Mouse (Mus musculus): Measurements from ENCODE around the gene Ehf. TPM values are rescaled to one million over a fixed set of nuclear protein-coding genes. Genes with fewer than 3 reads are reported as not detected.

Gene Ehf
- polyA plus RNA-seq (2012; rRNA removed), result 22.3 and 28.8 TPM in 2 replicates

DNA sequence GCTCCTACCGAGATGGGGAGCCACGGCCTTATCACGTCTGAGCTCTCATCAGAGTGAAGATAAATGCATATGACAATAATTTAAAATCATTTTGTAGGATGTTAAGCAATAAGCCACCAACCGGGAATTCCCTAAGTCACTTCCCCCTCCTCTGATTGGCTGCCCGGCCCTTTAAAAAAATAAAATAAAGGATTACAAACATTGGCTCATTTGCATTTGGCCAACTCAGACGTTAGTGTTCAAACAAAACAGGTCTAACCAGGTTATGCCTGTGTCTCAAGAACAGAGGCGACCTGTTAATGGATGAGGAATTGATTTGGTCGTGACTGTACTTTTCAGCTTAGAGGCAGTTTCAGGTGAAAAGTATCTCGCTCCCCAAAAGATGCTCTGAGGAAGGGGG, at the start of gene Ehf:
Ehf (minus strand) TSS at position 147 of the 400 bp plus-strand sequence.
- DNase-seq, result peak; percentile 46
- H3K27ac ChIP-seq (ENCODE audit: insufficient read depth, low read depth, low read length), result peak within 1 kb of the TSS; percentile 83

DNA sequence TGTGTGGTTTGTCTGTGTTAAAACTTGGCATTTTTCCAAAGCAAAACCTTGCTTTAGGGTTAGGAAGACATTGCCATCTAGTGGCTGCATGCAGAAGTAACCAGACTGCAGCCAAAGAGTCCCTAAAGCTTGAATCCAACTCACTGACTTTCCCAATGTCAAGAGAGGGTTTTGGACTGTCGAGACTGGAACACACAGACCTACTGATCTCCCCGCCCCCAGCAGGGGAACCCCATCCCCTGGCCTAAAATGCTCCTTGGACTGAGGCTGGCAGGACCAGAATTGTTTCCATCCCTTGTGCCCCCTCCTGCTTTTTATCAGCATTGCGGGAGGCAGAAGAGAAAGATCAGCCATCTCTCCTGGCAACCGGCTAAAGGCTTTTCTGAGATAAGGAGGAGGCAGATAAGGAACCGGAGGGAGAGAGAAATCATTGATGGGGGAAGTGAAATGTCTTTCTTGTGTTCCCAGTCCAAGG, 44.4 kb upstream of the Ehf start:
- TF ChIP-seq CTCF (conservative IDR thresholded peaks at IDR 0.05; ENCODE audit: insufficient read depth, insufficient read length, low read depth, low read length) (peak; percentile 44), POLR2A (IDR thresholded peaks at IDR 0.05; ENCODE audit: low read depth, low read length) (no peak)
- Histone ChIP-seq H3K36me3 (ENCODE audit: control insufficient read depth, insufficient read depth, low read length) (no peaks in the 10 kb centered on the region), H3K27me3 (replicated peaks; ENCODE audit: control insufficient read depth, insufficient read depth, low read length) (no peaks in the 10 kb centered on the region), H3K4me3 (ENCODE audit: insufficient read depth, low read depth, low read length) (no peak overlapping the region), H3K4me1 (ENCODE audit: control insufficient read depth, insufficient read depth, low read length) (no peaks in the 10 kb centered on the region), H3K27ac (ENCODE audit: insufficient read depth, low read depth, low read length) (no peak overlapping the region)
- peak; percentile 69 for DNase-seq
- WGBS, result 24% methylated on average over 5 of the region's 5 CpGs

More for the DNA sequence above, at the start of gene Ehf:
- H3K27me3 ChIP-seq (replicated peaks; ENCODE audit: control insufficient read depth, insufficient read depth, low read length), result no peaks in the 10 kb centered on the region
- no peaks in the 10 kb centered on the region for H3K36me3 ChIP-seq (ENCODE audit: control insufficient read depth, insufficient read depth, low read length)
- H3K4me1 ChIP-seq (ENCODE audit: control insufficient read depth, insufficient read depth, low read length), result no peaks in the 10 kb centered on the region
- no peak for TF ChIP-seq CTCF (conservative IDR thresholded peaks at IDR 0.05; ENCODE audit: insufficient read depth, insufficient read length, low read depth, low read length)
- no peak for TF ChIP-seq POLR2A (IDR thresholded peaks at IDR 0.05; ENCODE audit: low read depth, low read length)
- WGBS, result 46% methylated on average over 9 of the region's 9 CpGs
- peak within 1 kb of the TSS; percentile 22 for H3K4me3 ChIP-seq (ENCODE audit: insufficient read depth, low read depth, low read length)

DNA sequence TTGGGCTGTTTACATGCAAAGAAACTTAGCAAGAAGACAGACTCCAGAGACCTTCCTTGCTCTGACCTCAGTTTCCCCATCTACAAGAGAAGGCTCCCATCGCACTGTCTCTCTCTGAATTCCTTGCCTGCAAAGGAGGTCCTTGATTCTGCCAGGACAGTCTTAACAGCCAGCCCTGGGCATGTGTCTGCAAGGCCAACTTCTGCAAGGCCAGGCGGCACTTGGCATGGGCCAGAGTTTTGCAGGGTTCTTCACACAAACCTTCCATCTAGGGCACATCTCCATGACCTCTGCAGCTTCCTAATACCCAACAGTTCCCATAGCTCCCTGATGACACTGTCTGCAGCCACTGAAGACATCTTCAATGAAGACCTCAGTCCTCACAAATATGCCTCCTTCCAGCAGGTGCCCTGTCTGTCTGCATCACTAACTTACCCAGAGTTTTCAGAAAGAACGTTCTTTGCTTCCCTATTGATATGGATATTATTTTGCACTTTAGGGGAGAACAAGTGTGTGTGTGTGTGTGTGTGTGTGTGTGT, 43.7 kb upstream of the Ehf start:
- no peak overlapping the region for H3K4me3 ChIP-seq (ENCODE audit: insufficient read depth, low read depth, low read length)

DNA sequence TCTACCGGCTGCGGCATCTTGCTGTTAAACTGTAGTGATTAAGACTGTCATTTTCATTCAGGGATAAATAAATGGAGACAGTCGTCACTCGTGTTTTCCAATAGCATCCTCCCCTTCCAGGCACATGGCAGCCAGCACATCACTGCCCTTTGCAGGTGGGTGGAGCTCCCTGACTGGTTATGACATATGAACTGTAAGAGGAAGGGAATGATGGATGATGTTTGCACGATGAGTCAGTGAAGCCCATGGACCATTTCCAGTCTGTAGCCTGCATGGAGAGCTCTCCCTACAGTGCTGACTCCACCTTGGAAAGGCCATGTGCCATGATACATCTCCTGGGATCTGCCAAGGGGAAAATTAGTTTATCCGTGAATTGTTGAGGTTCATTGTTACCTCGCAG, 40.5 kb upstream of the Ehf start:
- no peak overlapping the region for H3K4me3 ChIP-seq (ENCODE audit: insufficient read depth, low read depth, low read length)
- WGBS, result 79% methylated on average over 7 of the region's 7 CpGs
- H3K36me3 ChIP-seq (ENCODE audit: control insufficient read depth, insufficient read depth, low read length), result no peaks in the 10 kb centered on the region
- H3K27me3 ChIP-seq (replicated peaks; ENCODE audit: control insufficient read depth, insufficient read depth, low read length), result no peaks in the 10 kb centered on the region
- no peak for DNase-seq
- no peaks in the 10 kb centered on the region for H3K4me1 ChIP-seq (ENCODE audit: control insufficient read depth, insufficient read depth, low read length)
- no peak overlapping the region for H3K27ac ChIP-seq (ENCODE audit: insufficient read depth, low read depth, low read length)
- no peak for TF ChIP-seq CTCF (conservative IDR thresholded peaks at IDR 0.05; ENCODE audit: insufficient read depth, insufficient read length, low read depth, low read length)
- TF ChIP-seq POLR2A (IDR thresholded peaks at IDR 0.05; ENCODE audit: low read depth, low read length), result no peak

More for the DNA sequence above, 43.7 kb upstream of the Ehf start:
- no peak for TF ChIP-seq POLR2A (IDR thresholded peaks at IDR 0.05; ENCODE audit: low read depth, low read length)
- no peak for TF ChIP-seq CTCF (conservative IDR thresholded peaks at IDR 0.05; ENCODE audit: insufficient read depth, insufficient read length, low read depth, low read length)
- Histone ChIP-seq H3K4me1 (ENCODE audit: control insufficient read depth, insufficient read depth, low read length) (no peaks in the 10 kb centered on the region), H3K27ac (ENCODE audit: insufficient read depth, low read depth, low read length) (no peak overlapping the region), H3K27me3 (replicated peaks; ENCODE audit: control insufficient read depth, insufficient read depth, low read length) (no peaks in the 10 kb centered on the region), H3K36me3 (ENCODE audit: control insufficient read depth, insufficient read depth, low read length) (no peaks in the 10 kb centered on the region)
- no peak for DNase-seq
- WGBS, result 79% methylated on average over 3 of the region's 3 CpGs

DNA sequence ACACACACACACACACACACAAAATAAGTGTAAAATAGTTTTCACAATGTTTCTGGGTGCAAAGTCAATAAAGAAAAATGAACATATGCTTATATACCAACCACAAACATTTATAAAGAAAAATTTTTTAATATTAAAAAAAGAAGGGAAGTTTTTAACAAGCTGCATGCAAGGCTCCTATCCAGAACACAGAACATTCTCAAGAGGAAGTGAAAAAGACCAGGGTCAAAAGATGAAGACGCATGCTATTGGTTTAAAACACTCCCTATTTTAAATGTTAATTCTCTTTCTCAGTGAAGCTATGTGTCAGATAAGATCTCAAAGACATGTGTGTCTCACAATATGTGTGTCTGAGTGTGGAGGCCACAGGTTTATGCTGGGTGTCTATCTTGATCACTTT, 39.0 kb upstream of the Ehf start:
- no peak for DNase-seq
- H3K27me3 ChIP-seq (replicated peaks; ENCODE audit: control insufficient read depth, insufficient read depth, low read length), result no peaks in the 10 kb centered on the region
- TF ChIP-seq CTCF (conservative IDR thresholded peaks at IDR 0.05; ENCODE audit: insufficient read depth, insufficient read length, low read depth, low read length) (no peak), POLR2A (IDR thresholded peaks at IDR 0.05; ENCODE audit: low read depth, low read length) (no peak)
- H3K4me1 ChIP-seq (ENCODE audit: control insufficient read depth, insufficient read depth, low read length), result no peaks in the 10 kb centered on the region
- WGBS, result 73% methylated on average over 1 of the region's 1 CpGs
- no peak overlapping the region for H3K27ac ChIP-seq (ENCODE audit: insufficient read depth, low read depth, low read length)
- no peaks in the 10 kb centered on the region for H3K36me3 ChIP-seq (ENCODE audit: control insufficient read depth, insufficient read depth, low read length)
- H3K4me3 ChIP-seq (ENCODE audit: insufficient read depth, low read depth, low read length), result no peak overlapping the region

DNA sequence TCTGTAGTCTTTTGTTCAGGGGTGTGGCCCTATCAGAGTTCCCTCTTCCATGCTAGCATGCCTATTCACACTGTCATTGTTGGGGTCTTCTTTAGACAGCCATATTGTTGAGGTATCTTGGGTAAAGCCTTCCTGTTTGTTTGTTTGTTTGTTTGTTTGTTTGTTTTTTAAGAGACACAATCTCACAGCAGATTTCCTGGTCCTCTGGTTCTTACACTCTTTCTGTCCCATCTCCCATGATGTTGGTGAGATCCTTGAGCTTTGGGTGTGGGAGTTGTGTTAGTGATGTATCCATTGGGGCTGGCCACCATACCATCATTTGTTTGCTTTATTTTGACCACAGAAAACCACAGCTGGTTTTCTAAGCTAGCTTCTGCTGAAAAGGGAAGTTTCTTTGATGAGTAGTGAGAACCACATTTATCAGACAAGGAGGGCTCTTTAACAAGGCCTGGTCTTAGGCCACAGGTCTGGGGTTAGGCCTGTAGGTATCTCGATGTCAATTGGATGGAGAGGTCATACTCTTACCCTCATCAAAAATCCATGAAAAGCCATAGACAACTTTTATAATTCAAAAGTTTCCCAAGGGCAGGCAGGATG, 38.4 kb upstream of the Ehf start:
- no peak for DNase-seq
- Histone ChIP-seq H3K4me3 (ENCODE audit: insufficient read depth, low read depth, low read length) (no peak overlapping the region), H3K27ac (ENCODE audit: insufficient read depth, low read depth, low read length) (no peak overlapping the region), H3K36me3 (ENCODE audit: control insufficient read depth, insufficient read depth, low read length) (no peaks in the 10 kb centered on the region), H3K4me1 (ENCODE audit: control insufficient read depth, insufficient read depth, low read length) (no peaks in the 10 kb centered on the region), H3K27me3 (replicated peaks; ENCODE audit: control insufficient read depth, insufficient read depth, low read length) (no peaks in the 10 kb centered on the region)
- WGBS, result 90% methylated on average over 1 of the region's 1 CpGs
- TF ChIP-seq POLR2A (IDR thresholded peaks at IDR 0.05; ENCODE audit: low read depth, low read length), result no peak
- TF ChIP-seq CTCF (conservative IDR thresholded peaks at IDR 0.05; ENCODE audit: insufficient read depth, insufficient read length, low read depth, low read length), result no peak

DNA sequence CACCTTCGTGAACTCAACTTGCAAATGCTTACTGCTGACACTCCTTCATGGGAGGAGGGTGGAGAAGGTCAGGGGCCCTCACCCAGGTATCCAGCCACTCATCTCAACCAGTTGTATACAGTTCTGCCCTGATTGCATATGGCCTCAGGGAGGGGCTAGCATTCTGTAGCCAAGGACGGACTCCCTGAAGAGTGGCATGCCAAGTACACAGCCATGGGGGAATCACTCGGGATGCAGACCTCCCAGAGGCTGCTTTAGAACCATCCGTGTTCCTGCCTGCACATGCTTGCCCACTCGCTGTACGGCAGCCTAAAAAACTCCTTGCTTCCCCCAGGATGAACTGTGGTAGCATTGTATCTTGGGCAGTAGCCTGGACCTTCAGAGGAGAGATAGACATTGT, 35.6 kb upstream of the Ehf start:
- Histone ChIP-seq H3K4me3 (ENCODE audit: insufficient read depth, low read depth, low read length) (no peak overlapping the region), H3K4me1 (ENCODE audit: control insufficient read depth, insufficient read depth, low read length) (no peaks in the 10 kb centered on the region), H3K36me3 (ENCODE audit: control insufficient read depth, insufficient read depth, low read length) (no peaks in the 10 kb centered on the region), H3K27me3 (replicated peaks; ENCODE audit: control insufficient read depth, insufficient read depth, low read length) (no peaks in the 10 kb centered on the region), H3K27ac (ENCODE audit: insufficient read depth, low read depth, low read length) (no peak overlapping the region)
- TF ChIP-seq POLR2A (IDR thresholded peaks at IDR 0.05; ENCODE audit: low read depth, low read length) (no peak), CTCF (conservative IDR thresholded peaks at IDR 0.05; ENCODE audit: insufficient read depth, insufficient read length, low read depth, low read length) (no peak)
- 83% methylated on average over 6 of the region's 6 CpGs for WGBS
- no peak for DNase-seq
